Mouse (Mus musculus) splenic B cell, adult 2 months (primary cell): Measurements from ENCODE around the gene Nkx6-1.

Source experiments
- DNase-seq: peaks from one replicate; pipeline ENCODE4 v3.0.0-alpha.2; 2011; ENCODE audit warnings: low read depth, low spot score
- H3K27me3 ChIP-seq: 2 replicates; pipeline ENCODE4 v1.6.1; 2012; ENCODE audit warnings: mild to moderate bottlenecking, low read length, moderate library complexity, mixed read lengths; ENCODE audit not compliant: control insufficient read depth, poor library complexity, insufficient read depth, severe bottlenecking
- H3K36me3 ChIP-seq: 2 replicates; pipeline ENCODE4 v1.6.1; 2012; ENCODE audit warnings: mild to moderate bottlenecking, low read length, moderate library complexity, mixed read lengths; ENCODE audit not compliant: control insufficient read depth, poor library complexity, insufficient read depth, severe bottlenecking

Gene Nkx6-1

DNA sequence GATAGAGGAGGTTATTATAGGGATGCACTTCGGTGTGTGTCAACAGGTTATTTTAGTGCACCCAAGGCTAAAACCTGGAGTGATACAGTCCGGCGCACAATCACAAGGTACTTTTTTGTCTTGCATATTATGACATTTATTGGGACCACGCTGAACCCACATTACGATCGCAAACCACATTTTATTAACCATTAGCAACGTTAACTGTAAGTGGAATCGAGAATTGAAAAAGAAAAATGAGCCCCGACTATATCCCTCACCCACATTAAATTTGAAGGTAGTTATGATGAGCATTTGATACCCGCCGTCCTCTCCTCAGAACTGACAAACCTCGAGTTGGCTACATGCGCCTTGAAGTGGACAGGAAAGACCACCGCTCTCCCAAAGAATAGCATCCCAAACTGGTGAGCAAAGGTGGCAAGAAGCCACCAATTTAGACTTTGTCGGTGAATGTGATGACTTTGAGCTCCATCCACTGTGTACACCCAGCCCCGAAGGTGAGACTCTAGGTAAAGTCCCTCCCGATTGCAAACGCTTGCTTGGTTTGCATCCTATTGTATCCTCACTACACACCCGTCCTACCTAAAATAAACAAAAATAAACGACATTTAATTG is 17.7 kb downstream of the Nkx6-1 start:
- Histone ChIP-seq H3K27me3 (no peaks in the 10 kb centered on the region; the same call in 1 of the 2 replicates), H3K36me3 (no peaks in the 10 kb centered on the region)
- no peak for DNase-seq

- no peaks in the 10 kb centered on the region for H3K36me3 ChIP-seq
- DNase-seq: no peak
- H3K27me3 ChIP-seq: no peaks in the 10 kb centered on the region; the same call in 1 of the 2 replicates
Observed at GRCm38 (mm10) chr5:101645071-101645470, 19.7 kb downstream of the Nkx6-1 start.

- H3K27me3 ChIP-seq: no peaks in the 10 kb centered on the region
- no peaks in the 10 kb centered on the region for H3K36me3 ChIP-seq
- DNase-seq: no peak
Observed at GRCm38 (mm10) chr5:101638101-101638500, 26.7 kb downstream of the Nkx6-1 start.
